Mouse (Mus musculus) midbrain, embryonic 16.5 days (tissue): ENCODE measurements around the gene Iqch. TPM values are rescaled to one million over a fixed set of nuclear protein-coding genes. Genes with fewer than 3 reads are reported as not detected.

Experiments
- ATAC-seq: fragments of 200-750 bp; cut with Nextera tagmentation; 2 replicates; pipeline ENCODE4 v1.8.0; 2017; ENCODE audit warnings: moderate TSS enrichment
- H3K27ac ChIP-seq: fragments of 300-500 bp; sonication (generic); 2 replicates; pipeline ENCODE4 v1.5.1; 2014; ENCODE audit warnings: mild to moderate bottlenecking, low read length, mixed read lengths
- H3K27me3 ChIP-seq: fragments of 300-500 bp; sonication (generic); 2 replicates; pipeline ENCODE4 v1.6.1; 2014; ENCODE audit warnings: low read depth, low read length, mixed read lengths; ENCODE audit not compliant: control insufficient read depth, insufficient read depth
- H3K36me3 ChIP-seq: fragments of 300-500 bp; sonication (generic); 2 replicates; pipeline ENCODE4 v1.6.1; 2014; ENCODE audit warnings: mild to moderate bottlenecking, low read length, moderate library complexity, mixed read lengths; ENCODE audit not compliant: control insufficient read depth, insufficient read depth
- H3K4me1 ChIP-seq: fragments of 300-500 bp; sonication (generic); 2 replicates; pipeline ENCODE4 v1.6.1; 2014; ENCODE audit warnings: mild to moderate bottlenecking, low read length, mixed read lengths; ENCODE audit not compliant: control insufficient read depth, insufficient read depth
- H3K4me2 ChIP-seq: fragments of 300-500 bp; sonication (generic); 2 replicates; pipeline ENCODE4 v1.6.1; 2014; ENCODE audit warnings: mild to moderate bottlenecking, low read length, mixed read lengths
- H3K4me3 ChIP-seq: fragments of 300-500 bp; sonication (generic); 2 replicates; pipeline ENCODE4 v1.5.1; 2014; ENCODE audit warnings: low read depth, mild to moderate bottlenecking, low read length, moderate library complexity, mixed read lengths
- H3K9ac ChIP-seq: fragments of 300-500 bp; sonication (generic); 2 replicates; pipeline ENCODE4 v1.6.1; 2014; ENCODE audit warnings: low read depth, low read length, mixed read lengths
- H3K9me3 ChIP-seq: fragments of 300-500 bp; sonication (generic); replicated peaks from 2 replicates; pipeline ENCODE4 v1.6.1; 2014; ENCODE audit warnings: mild to moderate bottlenecking, low read length, mixed read lengths; ENCODE audit not compliant: control insufficient read depth, poor library complexity, severe bottlenecking
- WGBS: fragments of 180-500 bp; shearing (Covaris S2); extraction: QIAGEN DNeasy Blood & Tissue Kit; methylation state at CpG from one replicate; pipeline ENCODE4 v1.1.7; 2014; 5-methylcytosine and 5-hydroxymethylcytosine counted together
- polyA plus RNA-seq: library from polyadenylated mRNA; unstranded; fragments of >200 nt; fragmentation: Nextera tagmentation; extraction: Ambion mirVana; gene quantifications from 2 replicates; pipeline ENCODE4 v1.2.1, GENCODE M21; 2015

Iqch gene
- polyA plus RNA-seq, 1 experiment from 2014 or later: 0.15 TPM

DNA sequence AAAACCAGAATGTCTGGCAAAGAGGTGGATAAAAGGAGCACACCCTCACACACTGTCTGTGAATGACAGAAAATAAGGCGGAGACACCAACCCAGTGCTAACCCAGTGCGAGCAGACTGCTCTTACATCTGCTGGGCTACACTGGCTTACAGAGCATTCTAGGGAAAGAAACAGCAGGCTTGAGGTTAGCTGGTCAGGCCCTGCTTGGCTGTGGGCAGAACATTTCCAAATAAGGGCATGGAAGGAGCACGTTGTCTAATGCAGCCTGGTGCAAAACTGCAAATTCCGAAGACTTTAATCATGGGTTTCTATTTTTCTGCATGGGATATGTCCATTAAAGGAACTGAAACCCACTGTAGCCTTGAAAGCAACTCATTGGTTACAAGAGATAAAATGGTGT, 64.8 kb downstream of the Iqch start:
- ATAC-seq: no peak
- H3K4me2 ChIP-seq: no peak overlapping the region
- no peak overlapping the region for H3K9ac ChIP-seq
- no peaks in the 10 kb centered on the region for H3K9me3 ChIP-seq
- no peak overlapping the region for H3K4me3 ChIP-seq
- no peaks in the 10 kb centered on the region for H3K27me3 ChIP-seq
- H3K4me1 ChIP-seq: peaks cover 17% of the 10 kb centered on the region
- WGBS: 90% methylated on average over 4 of the region's 4 CpGs
- H3K27ac ChIP-seq: no peak overlapping the region
- H3K36me3 ChIP-seq: no peaks in the 10 kb centered on the region

- 9% methylated on average over 6 of the region's 6 CpGs for WGBS
- Histone ChIP-seq H3K4me1 (peaks cover 17% of the 10 kb centered on the region), H3K4me2 (no peak overlapping the region), H3K9ac (no peak overlapping the region), H3K27ac (peak overlapping the region; percentile 2; the same call in 1 of the 2 replicates), H3K27me3 (no peaks in the 10 kb centered on the region), H3K4me3 (no peak overlapping the region), H3K36me3 (no peaks in the 10 kb centered on the region), H3K9me3 (no peaks in the 10 kb centered on the region)
- peak; percentile 54; the same call in 1 of the 2 replicates for ATAC-seq
Observed at GRCm38 (mm10) chr9:63535042-63535441, 67.3 kb downstream of the Iqch start.

DNA sequence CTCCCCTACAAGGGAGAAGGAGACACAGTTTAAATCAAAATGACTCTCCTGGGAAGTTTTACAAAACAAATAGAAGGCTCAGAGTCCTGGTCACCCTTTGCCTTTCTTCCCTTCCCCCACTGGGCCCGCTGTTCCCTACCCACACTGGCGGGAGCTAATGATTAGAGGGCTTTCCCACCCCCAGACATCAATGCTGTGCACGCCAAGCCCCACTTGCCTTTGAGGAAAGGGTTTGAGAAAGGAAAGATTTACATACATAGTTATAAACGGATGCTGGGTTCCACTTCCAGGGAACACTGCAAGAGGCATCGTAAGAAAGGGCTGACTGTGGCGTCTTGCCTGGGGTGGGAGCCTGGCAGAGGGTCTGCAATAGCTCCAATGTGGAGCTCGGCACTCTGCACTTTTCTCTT, 67.9 kb downstream of the Iqch start:
- no peak overlapping the region for H3K4me3 ChIP-seq
- peak overlapping the region; percentile 2 for H3K27ac ChIP-seq
- no peak for ATAC-seq
- H3K4me2 ChIP-seq: no peak overlapping the region
- H3K4me1 ChIP-seq: peaks cover 17% of the 10 kb centered on the region
- no peaks in the 10 kb centered on the region for H3K36me3 ChIP-seq
- H3K27me3 ChIP-seq: no peaks in the 10 kb centered on the region
- H3K9ac ChIP-seq: no peak overlapping the region
- 6% methylated on average over 7 of the region's 7 CpGs for WGBS
- no peaks in the 10 kb centered on the region for H3K9me3 ChIP-seq

- Histone ChIP-seq H3K9ac (no peak overlapping the region), H3K36me3 (no peaks in the 10 kb centered on the region), H3K9me3 (no peaks in the 10 kb centered on the region), H3K4me1 (peaks cover 17% of the 10 kb centered on the region), H3K27ac (no peak overlapping the region), H3K27me3 (no peaks in the 10 kb centered on the region), H3K4me2 (no peak overlapping the region), H3K4me3 (no peak overlapping the region)
- no peak for ATAC-seq
- 55% methylated on average over 9 of the region's 9 CpGs for WGBS
Observed at GRCm38 (mm10) chr9:63532966-63533711, 69.2 kb downstream of the Iqch start.

- no peak overlapping the region for H3K9ac ChIP-seq
- no peak overlapping the region for H3K27ac ChIP-seq
- no peaks in the 10 kb centered on the region for H3K9me3 ChIP-seq
- 0 out of 2 replicates have a peak, but pooled peaks cover 6% of the 10 kb centered on the region for H3K4me1 ChIP-seq
- H3K4me3 ChIP-seq: no peak overlapping the region
- no peak overlapping the region; the same call in 1 of the 2 replicates for H3K4me2 ChIP-seq
- ATAC-seq: no peak
- no peaks in the 10 kb centered on the region for H3K36me3 ChIP-seq
- no peaks in the 10 kb centered on the region for H3K27me3 ChIP-seq
- WGBS: 57% methylated on average over 2 of the region's 2 CpGs
Observed at GRCm38 (mm10) chr9:63523937-63524253, 78.4 kb downstream of the Iqch start.

- no peak overlapping the region for H3K9ac ChIP-seq
- H3K4me2 ChIP-seq: peak overlapping the region; percentile 33; the same call in 1 of the 2 replicates
- whole genome bisulfite sequencing: 58% methylated on average over 14 of the region's 14 CpGs
- no peaks in the 10 kb centered on the region for H3K9me3 ChIP-seq
- H3K27me3 ChIP-seq: no peaks in the 10 kb centered on the region
- no peak for ATAC-seq
- H3K27ac ChIP-seq: no peak overlapping the region
- 0 out of 2 replicates have a peak, but pooled peaks cover 6% of the 10 kb centered on the region for H3K4me1 ChIP-seq
- no peak overlapping the region for H3K4me3 ChIP-seq
- no peaks in the 10 kb centered on the region for H3K36me3 ChIP-seq
Observed at GRCm38 (mm10) chr9:63523251-63523936, 78.9 kb downstream of the Iqch start.

DNA sequence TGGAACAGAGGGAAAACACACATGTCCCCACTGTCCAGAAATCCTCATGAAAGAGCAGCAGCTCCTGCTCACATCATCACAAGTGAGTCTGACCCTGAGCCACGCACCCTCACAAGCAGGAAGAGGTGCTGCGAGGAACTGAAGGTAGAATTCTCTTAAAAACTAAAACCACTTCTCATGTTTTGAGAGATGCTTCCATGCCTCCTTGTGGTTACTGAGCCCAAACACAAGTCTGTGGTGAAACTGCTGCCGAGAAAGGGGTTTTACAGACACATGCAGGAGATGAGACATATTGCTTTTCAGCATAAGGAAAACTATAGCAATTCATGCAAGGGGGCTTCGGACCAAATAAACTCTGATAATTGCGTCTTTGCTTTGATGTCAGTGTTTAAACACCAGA, 89.4 kb downstream of the Iqch start:
- Histone ChIP-seq H3K4me1 (no peaks in the 10 kb centered on the region), H3K27me3 (no peaks in the 10 kb centered on the region), H3K4me3 (no peak overlapping the region), H3K9ac (no peak overlapping the region), H3K9me3 (no peaks in the 10 kb centered on the region), H3K36me3 (no peaks in the 10 kb centered on the region), H3K4me2 (no peak overlapping the region), H3K27ac (no peak overlapping the region)
- no peak for ATAC-seq
- 74% methylated on average over 5 of the region's 5 CpGs for WGBS

- H3K36me3 ChIP-seq: no peaks in the 10 kb centered on the region
- H3K9me3 ChIP-seq: no peaks in the 10 kb centered on the region
- no peak overlapping the region for H3K9ac ChIP-seq
- no peak for ATAC-seq
- no peak overlapping the region for H3K4me2 ChIP-seq
- no peak overlapping the region for H3K4me3 ChIP-seq
- no peak overlapping the region for H3K27ac ChIP-seq
- WGBS: 70% methylated on average over 4 of the region's 4 CpGs
- H3K27me3 ChIP-seq: no peaks in the 10 kb centered on the region
- H3K4me1 ChIP-seq: no peaks in the 10 kb centered on the region
Observed at GRCm38 (mm10) chr9:63511034-63511433, 91.3 kb downstream of the Iqch start.

GRCm38 (mm10) chr9:63507110-63507509, 95.2 kb downstream of the Iqch start:
- ATAC-seq: no peak
- 80% methylated on average over 8 of the region's 8 CpGs for WGBS

More at GRCm38 (mm10) chr9:63507110-63507509, 95.2 kb downstream of the Iqch start:
- Histone ChIP-seq H3K4me2 (no peak overlapping the region), H3K4me3 (no peak overlapping the region), H3K27ac (no peak overlapping the region), H3K9me3 (no peaks in the 10 kb centered on the region), H3K27me3 (no peaks in the 10 kb centered on the region), H3K36me3 (no peaks in the 10 kb centered on the region), H3K9ac (no peak overlapping the region), H3K4me1 (no peaks in the 10 kb centered on the region)
